14 mouse cellular contexts compared by ENCODE assay signal in the genomic region with DNA sequence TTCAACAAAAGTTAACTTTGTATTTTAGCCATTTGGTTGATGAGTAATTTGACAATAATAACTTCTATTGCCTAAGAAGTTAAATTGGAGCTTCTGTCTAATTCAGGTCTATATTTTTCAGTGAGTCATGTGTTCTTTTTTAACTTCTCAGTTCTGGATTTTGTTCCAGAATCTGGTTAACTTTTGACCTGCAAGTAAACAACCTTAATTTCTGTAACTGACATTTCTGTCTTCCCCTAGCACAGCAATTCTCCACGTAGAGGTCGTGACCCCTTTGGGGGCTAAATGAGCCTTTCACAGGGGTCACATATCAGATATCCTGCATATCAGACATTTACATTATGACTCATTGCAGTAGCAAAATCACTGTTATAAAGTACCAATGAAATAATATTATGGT.
DNase-seq lines count a peak whose midpoint lies in the region; ATAC-seq lines count a peak whose summit lies in the region.
"Had no signal": no experiment of that assay in that cellular context is flagged by ENCODE, and none has a peak within 500 bp of the region (broad histone marks: within the 10 kb centered on the region; RNA-seq: fewer than 3 reads in every experiment).

No protein-coding gene starts in this region.

- peak; percentile 36 to 44 for DNase-seq in kidney, postnatal 36 days
- no peak for DNase-seq in hindbrain, embryonic 14.5 days (ENCODE audit: low spot score)
- no peak for DNase-seq in adrenal gland, postnatal 14 days
- DNase-seq in adrenal gland, adult (ENCODE audit: inconsistent age in 2 of 2, low spot score in 1 of 2) = no peak
- DNase-seq in heart, adult 18-20 months = no peak
- DNase-seq: cerebellum, adult 9-10 months; kidney, postnatal 10 days; lung, postnatal 14 days had no signal

- no peak overlapping the region for H3K27ac ChIP-seq in kidney, embryonic 16.5 days (ENCODE audit: low read length)
- peak overlapping the region; percentile 92 for H3K27ac ChIP-seq in embryonic facial prominence, embryonic 13.5 days
- H3K27ac ChIP-seq in hindbrain, embryonic 14.5 days = peak overlapping the region; percentile 72; the same call in 1 of the 2 replicates
- H3K27ac ChIP-seq in midbrain, embryonic 15.5 days = peak overlapping the region; percentile 77; the same call in 1 of the 2 replicates
- H3K27ac ChIP-seq: liver, embryonic 12.5 days had no signal

- no peak overlapping the region for H3K4me3 ChIP-seq in kidney, embryonic 16.5 days (ENCODE audit: low read length)
- H3K4me3 ChIP-seq in embryonic facial prominence, embryonic 13.5 days = no peak overlapping the region
- H3K4me3 ChIP-seq in hindbrain, embryonic 14.5 days (replicated peaks; ENCODE audit: low read length) = no peak overlapping the region
- H3K4me3 ChIP-seq in midbrain, embryonic 15.5 days = no peak overlapping the region
- H3K4me3 ChIP-seq: erythroblast, embryonic 14.5 days; liver, embryonic 12.5 days had no signal

- peaks cover 20% of the 10 kb centered on the region for H3K4me1 ChIP-seq in kidney, embryonic 16.5 days (ENCODE audit: insufficient read depth, low read length)
- H3K4me1 ChIP-seq in embryonic facial prominence, embryonic 13.5 days = peaks cover 42% of the 10 kb centered on the region
- H3K4me1 ChIP-seq in hindbrain, embryonic 14.5 days (replicated peaks; ENCODE audit: control insufficient read depth, insufficient read depth, low read length) = peaks cover 33% of the 10 kb centered on the region
- peaks cover 31% of the 10 kb centered on the region for H3K4me1 ChIP-seq in midbrain, embryonic 15.5 days
- H3K4me1 ChIP-seq: liver, embryonic 12.5 days had no signal

- no peak for ATAC-seq in kidney, embryonic 16.5 days (ENCODE audit: low FRiP score, low TSS enrichment)
- no peak for ATAC-seq in embryonic facial prominence, embryonic 13.5 days (ENCODE audit: insufficient number of reproducible peaks, insufficient read depth, low FRiP score, low TSS enrichment, low read depth)
- no peak for ATAC-seq in hindbrain, embryonic 14.5 days (ENCODE audit: low FRiP score)
- no peak for ATAC-seq in midbrain, embryonic 15.5 days (replicated peaks)
- ATAC-seq: CD4-positive, CD25-positive, alpha-beta regulatory T cell, adult 4 months; liver, embryonic 12.5 days had no signal

- no peaks in the 10 kb centered on the region for H3K27me3 ChIP-seq in kidney, embryonic 16.5 days (ENCODE audit: insufficient read depth, low read length)
- H3K27me3 ChIP-seq in embryonic facial prominence, embryonic 13.5 days = no peaks in the 10 kb centered on the region
- no peaks in the 10 kb centered on the region for H3K27me3 ChIP-seq in hindbrain, embryonic 14.5 days (ENCODE audit: control insufficient read depth, insufficient read depth, low read length)
- no peaks in the 10 kb centered on the region for H3K27me3 ChIP-seq in midbrain, embryonic 15.5 days (replicated peaks)
- H3K27me3 ChIP-seq: liver, embryonic 12.5 days had no signal

- no peaks in the 10 kb centered on the region for H3K9me3 ChIP-seq in kidney, embryonic 16.5 days (ENCODE audit: low read length)
- H3K9me3 ChIP-seq in embryonic facial prominence, embryonic 13.5 days = no peaks in the 10 kb centered on the region
- H3K9me3 ChIP-seq in hindbrain, embryonic 14.5 days (ENCODE audit: control insufficient read depth, low read length) = no peaks in the 10 kb centered on the region
- no peaks in the 10 kb centered on the region for H3K9me3 ChIP-seq in midbrain, embryonic 15.5 days
- H3K9me3 ChIP-seq: liver, embryonic 12.5 days had no signal

- 38% methylated on average over 2 of the region's 2 CpGs for WGBS in kidney, embryonic 16.5 days
- 26% methylated on average over 2 of the region's 2 CpGs for WGBS in embryonic facial prominence, embryonic 13.5 days
- 45% methylated on average over 2 of the region's 2 CpGs for WGBS in hindbrain, embryonic 14.5 days
- 76% methylated on average over 2 of the region's 2 CpGs for WGBS in midbrain, embryonic 15.5 days

- H3K9ac ChIP-seq in kidney, embryonic 16.5 days (replicated peaks; ENCODE audit: low read length) = no peak overlapping the region
- H3K9ac ChIP-seq in embryonic facial prominence, embryonic 13.5 days = no peak overlapping the region
- H3K9ac ChIP-seq in hindbrain, embryonic 14.5 days = no peak overlapping the region
- no peak overlapping the region for H3K9ac ChIP-seq in midbrain, embryonic 15.5 days
- H3K9ac ChIP-seq: liver, embryonic 12.5 days had no signal

- H3K36me3 ChIP-seq in kidney, embryonic 16.5 days (ENCODE audit: insufficient read depth, low read length) = no peaks in the 10 kb centered on the region
- no peaks in the 10 kb centered on the region for H3K36me3 ChIP-seq in embryonic facial prominence, embryonic 13.5 days
- H3K36me3 ChIP-seq in hindbrain, embryonic 14.5 days (replicated peaks; ENCODE audit: control insufficient read depth, insufficient read depth) = no peaks in the 10 kb centered on the region
- H3K36me3 ChIP-seq in midbrain, embryonic 15.5 days (replicated peaks) = no peaks in the 10 kb centered on the region
- H3K36me3 ChIP-seq: liver, embryonic 12.5 days had no signal

- H3K4me2 ChIP-seq in kidney, embryonic 16.5 days (replicated peaks; ENCODE audit: low read depth, low read length) = no peak overlapping the region
- 0 out of 2 replicates have a peak overlapping the region, but pooled peaks have one; percentile 65 for H3K4me2 ChIP-seq in embryonic facial prominence, embryonic 13.5 days
- H3K4me2 ChIP-seq in hindbrain, embryonic 14.5 days (replicated peaks) = peak overlapping the region; percentile 54; the same call in 1 of the 2 replicates
- no peak overlapping the region for H3K4me2 ChIP-seq in midbrain, embryonic 15.5 days
- H3K4me2 ChIP-seq: liver, embryonic 12.5 days had no signal

Comparison
In these comparisons a context has a peak if more than half of its experiments do, and no peak if none do; other contexts are left out.
1. DNase-seq: peak in kidney, postnatal 36 days (2 of 2); none in hindbrain, embryonic 14.5 days (single experiment), adrenal gland, postnatal 14 days (single experiment), adrenal gland, adult (0 of 2) and heart, adult 18-20 months (0 of 2).
2. H3K4me2 ChIP-seq: peak in embryonic facial prominence, embryonic 13.5 days (single experiment) and hindbrain, embryonic 14.5 days (single experiment); none in kidney, embryonic 16.5 days (single experiment) and midbrain, embryonic 15.5 days (single experiment).